Mouse (Mus musculus) liver, postnatal 0 days (tissue): ENCODE measurements around the gene Smtnl1. TPM values are rescaled to one million over a fixed set of nuclear protein-coding genes. Genes with fewer than 3 reads are reported as not detected.

Experiments
- ATAC-seq: fragments of 200-750 bp; cut with Nextera tagmentation; 2 replicates; pipeline ENCODE4 v1.8.0; 2017; ENCODE audit warnings: mild to moderate bottlenecking, moderate library complexity
- DNase-seq: peaks from one replicate; pipeline ENCODE4 v3.0.0-alpha.2; 2016
- H3K27ac ChIP-seq: fragments of 300-500 bp; sonication (generic); 2 replicates; pipeline ENCODE4 v1.5.1; 2014; ENCODE audit warnings: antibody characterized with exemption, moderate library complexity, mild to moderate bottlenecking, low read depth
- H3K27me3 ChIP-seq: fragments of 300-500 bp; sonication (generic); 2 replicates; pipeline ENCODE4 v1.6.1; 2014; ENCODE audit warnings: low read length, control low read depth, mixed read lengths; ENCODE audit not compliant: insufficient read depth
- H3K36me3 ChIP-seq: fragments of 300-500 bp; sonication (generic); replicated peaks from 2 replicates; pipeline ENCODE4 v1.6.1; 2014; ENCODE audit warnings: mild to moderate bottlenecking, control low read depth, low read length, moderate library complexity, mixed read lengths; ENCODE audit not compliant: insufficient read depth
- H3K4me1 ChIP-seq: fragments of 300-500 bp; sonication (generic); 2 replicates; pipeline ENCODE4 v1.6.1; 2014; ENCODE audit warnings: antibody characterized with exemption, mild to moderate bottlenecking, control low read depth; ENCODE audit not compliant: insufficient read depth
- H3K4me2 ChIP-seq: fragments of 300-500 bp; sonication (generic); 2 replicates; pipeline ENCODE4 v1.6.1; 2014; ENCODE audit warnings: low read depth, mild to moderate bottlenecking, low read length, moderate library complexity, mixed read lengths
- H3K4me3 ChIP-seq: fragments of 300-500 bp; sonication (generic); 2 replicates; pipeline ENCODE4 v1.5.1; 2014; ENCODE audit warnings: low read depth, low read length
- H3K9ac ChIP-seq: fragments of 300-500 bp; sonication (generic); replicated peaks from 2 replicates; pipeline ENCODE4 v1.6.1; 2014; ENCODE audit warnings: mild to moderate bottlenecking, moderate library complexity
- H3K9me3 ChIP-seq: fragments of 300-500 bp; sonication (generic); 2 replicates; pipeline ENCODE4 v1.6.1; 2016; ENCODE audit warnings: mild to moderate bottlenecking, control low read depth, low read length, mixed read lengths
- CTCF ChIP-seq: sonication (generic); IDR thresholded peaks from 2 replicates; pipeline ENCODE4 v1.5.1; 2016; ENCODE audit warnings: antibody characterized with exemption, low read depth
- EP300 ChIP-seq: IDR thresholded peaks from 2 replicates; pipeline ENCODE4 v1.6.1; 2016; ENCODE audit warnings: antibody characterized with exemption, low read depth, mild to moderate bottlenecking
- WGBS: fragments of 180-500 bp; shearing (Covaris S2); extraction: QIAGEN DNeasy Blood & Tissue Kit; methylation state at CpG from one replicate; pipeline ENCODE4 v1.1.7; 2014; ENCODE audit not compliant: insufficient replicate concordance; 5-methylcytosine and 5-hydroxymethylcytosine counted together
- polyA plus RNA-seq: library from polyadenylated mRNA; unstranded; fragments of >200 nt; fragmentation: Nextera tagmentation; extraction: Ambion mirVana; gene quantifications from 2 replicates; pipeline ENCODE4 v1.2.1, GENCODE M21; 2015

Gene Smtnl1
- polyA plus RNA-seq, 1 experiment from 2014 or later = 0.15 TPM

DNA sequence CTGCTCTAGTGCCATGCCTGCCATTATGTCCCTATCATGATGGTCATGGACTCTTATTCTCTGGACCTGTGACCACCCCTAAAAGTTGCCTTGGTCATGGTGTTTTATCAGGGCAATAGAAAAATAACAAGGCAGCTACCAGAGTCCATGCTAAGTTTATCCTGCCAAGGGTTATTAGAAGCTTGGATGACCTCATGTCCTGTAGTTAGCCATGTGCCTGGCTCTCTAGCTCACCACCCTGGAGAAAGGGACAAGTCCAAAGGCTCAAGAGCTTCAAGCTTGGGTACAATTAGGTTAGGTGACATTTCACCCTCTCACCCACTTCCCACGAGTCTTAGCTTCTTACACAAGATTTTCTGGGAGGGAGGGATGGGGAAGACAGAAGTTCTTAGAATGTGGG is 59.6 kb downstream of the Smtnl1 start:
- DNase-seq (no peak), ATAC-seq (no peak)
- Histone ChIP-seq H3K9me3 (no peaks in the 10 kb centered on the region), H3K27me3 (no peaks in the 10 kb centered on the region), H3K4me3 (no peak overlapping the region), H3K36me3 (peaks cover 7% of the 10 kb centered on the region), H3K4me2 (no peak overlapping the region), H3K4me1 (peaks cover 3% of the 10 kb centered on the region; the same call in 1 of the 2 replicates), H3K9ac (no peak overlapping the region), H3K27ac (0 out of 2 replicates have a peak overlapping the region, but pooled peaks have one; percentile 12)
- TF ChIP-seq CTCF = no peak
- no peak for TF ChIP-seq EP300
- WGBS = 36% methylated on average over 1 of the region's 1 CpGs

DNA sequence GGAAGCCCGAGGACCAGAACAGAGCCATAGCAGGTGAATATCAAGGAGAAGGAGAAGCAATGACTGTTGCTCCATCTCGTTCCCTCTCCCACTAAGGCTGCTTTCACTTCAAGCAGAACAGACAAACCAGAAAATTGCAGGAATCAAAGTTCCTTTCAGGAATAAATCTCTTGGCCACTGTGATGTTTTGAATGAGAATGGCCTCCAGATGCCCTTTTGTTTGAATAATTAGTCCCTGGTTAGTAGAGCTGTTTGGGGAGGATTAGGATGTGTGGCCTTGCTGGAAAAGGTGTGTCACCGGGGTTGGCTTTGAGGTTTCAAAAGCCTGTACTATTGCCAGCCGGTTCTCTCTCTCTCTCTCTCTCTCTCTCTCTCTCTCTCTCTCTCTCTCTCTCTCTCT is 60.2 kb downstream of the Smtnl1 start:
- H3K4me2 ChIP-seq = no peak overlapping the region
- H3K9me3 ChIP-seq = no peaks in the 10 kb centered on the region
- no peak overlapping the region for H3K9ac ChIP-seq
- peak overlapping the region; percentile 64 for H3K27ac ChIP-seq
- 61% methylated on average over 4 of the region's 4 CpGs for WGBS
- peaks cover 3% of the 10 kb centered on the region; the same call in 1 of the 2 replicates for H3K4me1 ChIP-seq
- 0 out of 2 replicates have a peak, but pooled peaks have one; percentile 4 for ATAC-seq
- H3K36me3 ChIP-seq = peaks cover 7% of the 10 kb centered on the region
- DNase-seq = no peak
- H3K27me3 ChIP-seq = no peaks in the 10 kb centered on the region
- TF ChIP-seq CTCF (no peak), EP300 (no peak)
- H3K4me3 ChIP-seq = no peak overlapping the region

DNA sequence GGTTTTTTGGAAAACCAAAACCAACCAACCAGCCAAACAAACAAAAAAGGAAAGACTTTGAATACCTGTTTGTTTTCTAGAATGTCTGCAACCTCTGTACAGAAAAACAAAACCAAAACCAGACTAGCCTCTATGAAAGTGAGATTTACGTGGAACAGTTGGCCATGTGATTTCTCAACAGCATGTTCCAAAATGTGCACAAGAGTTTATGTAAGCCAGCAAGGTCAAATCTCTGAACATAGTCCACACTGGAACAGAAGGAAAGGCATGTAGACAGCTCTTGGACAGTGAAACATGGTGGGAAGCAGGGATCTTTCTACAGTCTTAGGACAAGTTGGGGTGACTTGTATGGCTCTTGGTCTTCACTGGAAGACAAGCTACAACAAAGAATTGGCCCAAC is 60.6 kb downstream of the Smtnl1 start:
- H3K9ac ChIP-seq = no peak overlapping the region
- no peak overlapping the region for H3K4me3 ChIP-seq
- ATAC-seq (peak; percentile 77), DNase-seq (no peak)
- H3K9me3 ChIP-seq = no peaks in the 10 kb centered on the region
- H3K4me2 ChIP-seq = no peak overlapping the region
- TF ChIP-seq EP300 (0 out of 2 replicates have a peak, but pooled peaks have one; percentile 14), CTCF (no peak)
- peaks cover 3% of the 10 kb centered on the region; the same call in 1 of the 2 replicates for H3K4me1 ChIP-seq
- H3K27ac ChIP-seq = peak overlapping the region; percentile 64
- H3K27me3 ChIP-seq = no peaks in the 10 kb centered on the region
- WGBS = 46% methylated on average over 1 of the region's 1 CpGs
- H3K36me3 ChIP-seq = peaks cover 7% of the 10 kb centered on the region

DNA sequence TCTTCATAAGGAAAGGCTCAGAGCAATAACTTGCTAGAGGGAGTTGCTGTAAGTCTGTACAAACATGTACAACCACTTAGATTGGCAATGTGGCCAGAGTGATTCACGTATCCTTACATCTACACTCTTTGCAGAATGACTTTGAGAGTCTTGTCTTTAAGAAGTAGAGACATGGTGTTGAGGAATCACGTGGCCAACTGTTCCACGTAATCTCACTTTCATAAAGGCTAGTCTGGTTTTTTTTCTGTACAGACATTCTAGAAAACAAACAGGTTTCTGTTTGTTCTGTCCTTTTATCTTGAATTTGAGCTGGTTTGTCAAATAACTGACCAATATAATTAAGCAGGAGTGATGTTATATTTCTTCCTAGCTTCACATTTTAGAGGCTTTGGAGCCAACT is 61.1 kb downstream of the Smtnl1 start:
- Histone ChIP-seq H3K4me3 (no peak overlapping the region), H3K4me1 (peaks cover 6% of the 10 kb centered on the region; the same call in 1 of the 2 replicates), H3K27ac (peak overlapping the region; percentile 64), H3K36me3 (peaks cover 7% of the 10 kb centered on the region), H3K9me3 (no peaks in the 10 kb centered on the region), H3K27me3 (no peaks in the 10 kb centered on the region), H3K4me2 (no peak overlapping the region), H3K9ac (no peak overlapping the region)
- 67% methylated on average over 3 of the region's 3 CpGs for WGBS
- no peak for TF ChIP-seq EP300
- no peak for TF ChIP-seq CTCF
- ATAC-seq (no peak), DNase-seq (no peak)

Other genes with a start within 250 kb of the Smtnl1 start
- 9.0 and 9.5 TPM in 2 replicates for gene Ctnnd1, start 171.9 kb downstream of the Smtnl1 start, polyA plus RNA-seq
- not detected in 2 replicates for gene Btbd18, start 163.6 kb downstream of the Smtnl1 start, polyA plus RNA-seq
- gene Selenoh, start 151.9 kb downstream of the Smtnl1 start, polyA plus RNA-seq = 53.6 and 57.6 TPM in 2 replicates
- not detected in 2 replicates for gene Gm28635, start 144.6 kb downstream of the Smtnl1 start, polyA plus RNA-seq
- gene Med19, start 144.2 kb downstream of the Smtnl1 start, polyA plus RNA-seq = 12.7 and 13.2 TPM in 2 replicates
- gene Tmx2, start 143.5 kb downstream of the Smtnl1 start, polyA plus RNA-seq = 55.9 and 60.6 TPM in 2 replicates
- 11.3 and 13.4 TPM in 2 replicates for gene Zdhhc5, start 107.5 kb downstream of the Smtnl1 start, polyA plus RNA-seq
- gene Clp1, start 95.3 kb downstream of the Smtnl1 start, polyA plus RNA-seq = 31.7 and 32.1 TPM in 2 replicates
- 18.4 and 20.9 TPM in 2 replicates for gene Ypel4, start 88.6 kb downstream of the Smtnl1 start, polyA plus RNA-seq
- 1.2 and 1.3 TPM in 2 replicates for gene Gm19426, start 79.0 kb downstream of the Smtnl1 start, polyA plus RNA-seq
- gene Serping1, start 47.2 kb downstream of the Smtnl1 start, polyA plus RNA-seq = 344 and 356 TPM in 2 replicates
- 276 and 305 TPM in 2 replicates for gene Ube2l6, start 23.8 kb downstream of the Smtnl1 start, polyA plus RNA-seq
- gene Timm10, start 4.3 kb upstream of the Smtnl1 start, polyA plus RNA-seq = 59.8 and 63.9 TPM in 2 replicates
- 67.8 and 74.2 TPM in 2 replicates for gene Slc43a1, start 16.2 kb upstream of the Smtnl1 start, polyA plus RNA-seq
- 0.14 and 0.31 TPM in 2 replicates for gene Rtn4rl2, start 64.1 kb upstream of the Smtnl1 start, polyA plus RNA-seq
- gene Slc43a3, start 113.9 kb upstream of the Smtnl1 start, polyA plus RNA-seq = 45.5 and 48.5 TPM in 2 replicates
- gene Prg2, start 157.8 kb upstream of the Smtnl1 start, polyA plus RNA-seq = 22.0 and 26.1 TPM in 2 replicates
- gene Prg3, start 165.6 kb upstream of the Smtnl1 start, polyA plus RNA-seq = 4.0 and 5.1 TPM in 2 replicates
- gene Ssrp1, start 214.6 kb upstream of the Smtnl1 start, polyA plus RNA-seq = 69.8 and 80.8 TPM in 2 replicates
- gene P2rx3, start 214.8 kb upstream of the Smtnl1 start, polyA plus RNA-seq = 0.56 and 0.57 TPM in 2 replicates
- 6.0 and 6.5 TPM in 2 replicates for gene Tnks1bp1, start 225.4 kb upstream of the Smtnl1 start, polyA plus RNA-seq